Mouse (Mus musculus) cortical plate, adult 2 months (tissue): ENCODE measurements at regions not wholly inside any gene's neighbourhood (a gene's known extent, or its start where the extent isn't known, plus 50 kb on each side); places are given as distances from the start of the nearest gene placed in this dataset.

Experiments used
- CTCF ChIP-seq: fragments of 200-500 bp; IDR thresholded peaks from 2 replicates; pipeline ENCODE4 v1.5.1; 2011; ENCODE audit warnings: mild to moderate bottlenecking, control low read depth, low read length; ENCODE audit not compliant: insufficient read depth; ENCODE audit errors: extremely low read depth
- POLR2A ChIP-seq: fragments of 200-500 bp; IDR thresholded peaks from 2 replicates; pipeline ENCODE4 v1.6.1; 2011; ENCODE audit warnings: mild to moderate bottlenecking, low read length, control low read depth; ENCODE audit not compliant: insufficient read depth; ENCODE audit errors: extremely low read depth

DNA sequence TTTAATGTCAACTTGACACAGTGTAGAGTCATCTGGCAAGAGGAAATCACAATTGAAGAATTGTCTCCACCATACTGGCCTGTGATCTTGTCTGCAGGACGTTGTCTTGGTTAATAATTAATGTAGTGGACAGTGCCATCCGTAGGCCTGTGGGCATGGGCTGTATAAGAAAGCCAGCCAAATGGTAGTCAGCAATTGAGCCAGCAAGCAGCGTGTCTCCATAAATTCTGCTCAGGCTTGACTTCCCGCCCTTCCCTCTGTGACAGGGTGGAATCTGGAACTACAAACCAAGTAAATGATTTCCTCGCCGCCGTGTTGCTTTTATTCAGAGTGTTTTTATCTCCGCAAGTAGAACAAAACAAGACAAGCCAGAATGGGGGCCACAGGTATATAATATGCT is 184.5 kb upstream of the Plekha5 start:
- TF ChIP-seq CTCF: no peak
- TF ChIP-seq POLR2A: no peak
